Mouse (Mus musculus) embryonic facial prominence, embryonic 11.5 days (tissue): ENCODE measurements around the gene Ebp. TPM values are rescaled to one million over a fixed set of nuclear protein-coding genes. Genes with fewer than 3 reads are reported as not detected.

Experiments
- ATAC-seq: fragments of 200-750 bp; cut with Nextera tagmentation; replicated peaks from 2 replicates; pipeline ENCODE4 v1.8.0; 2017; ENCODE audit warnings: low read depth; ENCODE audit not compliant: insufficient number of reproducible peaks, low FRiP score, low TSS enrichment
- DNase-seq: peaks from one replicate; pipeline ENCODE4 v3.0.0-alpha.2; 2015; ENCODE audit warnings: low spot score
- H3K27ac ChIP-seq: fragments of 300-500 bp; sonication (generic); replicated peaks from 2 replicates; pipeline ENCODE4 v1.5.1; 2014; ENCODE audit warnings: mild to moderate bottlenecking, low read depth, low read length, control low read depth
- H3K27me3 ChIP-seq: fragments of 300-500 bp; sonication (generic); 2 replicates; pipeline ENCODE4 v1.6.1; 2014; ENCODE audit warnings: mild to moderate bottlenecking, low read length, moderate library complexity, mixed read lengths; ENCODE audit not compliant: control insufficient read depth, insufficient read depth
- H3K36me3 ChIP-seq: fragments of 300-500 bp; sonication (generic); replicated peaks from 2 replicates; pipeline ENCODE4 v1.6.1; 2014; ENCODE audit warnings: low read depth, mild to moderate bottlenecking, low read length, moderate library complexity, mixed read lengths; ENCODE audit not compliant: control insufficient read depth, insufficient read depth
- H3K4me1 ChIP-seq: fragments of 300-500 bp; sonication (generic); 2 replicates; pipeline ENCODE4 v1.6.1; 2014; ENCODE audit warnings: low read length, mixed read lengths; ENCODE audit not compliant: control insufficient read depth, insufficient read depth
- H3K4me2 ChIP-seq: fragments of 300-500 bp; sonication (generic); 2 replicates; pipeline ENCODE4 v1.6.1; 2014; ENCODE audit warnings: low read depth, mild to moderate bottlenecking, control low read depth, low read length, moderate library complexity
- H3K4me3 ChIP-seq: fragments of 300-500 bp; sonication (generic); 2 replicates; pipeline ENCODE4 v1.5.1; 2014; ENCODE audit warnings: low read depth, low read length, control low read depth
- H3K9ac ChIP-seq: fragments of 300-500 bp; sonication (generic); replicated peaks from 2 replicates; pipeline ENCODE4 v1.6.1; 2014; ENCODE audit warnings: mild to moderate bottlenecking, control low read depth, low read length
- H3K9me3 ChIP-seq: fragments of 300-500 bp; sonication (generic); replicated peaks from 2 replicates; pipeline ENCODE4 v1.6.1; 2016; ENCODE audit warnings: mild to moderate bottlenecking, low read length, inconsistent platforms, mixed read lengths; ENCODE audit not compliant: control insufficient read depth
- WGBS: fragments of 180-500 bp; shearing (Covaris S2); extraction: QIAGEN DNeasy Blood & Tissue Kit; methylation state at CpG from one replicate; pipeline ENCODE4 v1.1.7; 2014; 5-methylcytosine and 5-hydroxymethylcytosine counted together
- polyA plus RNA-seq: library from polyadenylated mRNA; unstranded; fragments of >200 nt; fragmentation: Nextera tagmentation; extraction: Ambion mirVana; gene quantifications from 2 replicates; pipeline ENCODE4 v1.2.1, GENCODE M21; 2014

Ebp gene
- 33.2 and 37.0 TPM in 2 replicates for polyA plus RNA-seq

DNA sequence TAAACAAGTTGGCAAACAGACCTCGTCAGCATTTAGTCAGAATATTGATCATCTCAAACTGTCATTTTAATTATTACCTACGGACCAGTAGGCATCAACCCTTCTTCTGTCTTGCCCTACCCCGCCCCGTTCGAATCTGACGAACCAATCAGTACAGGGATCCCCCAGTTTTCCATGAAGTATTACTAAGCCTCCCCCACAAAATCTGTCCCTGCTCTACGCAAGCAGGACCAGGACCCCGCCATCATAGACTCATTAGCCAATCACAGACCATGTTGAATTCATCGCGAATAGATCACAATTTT is at the start of gene Ebp:
Gene Ebp, minus strand, starts transcription at position 94 of the 305 bp plus-strand sequence.
- ATAC-seq (no peak), DNase-seq (no peak)
- peak within 1 kb of the TSS; percentile 46 for H3K4me3 ChIP-seq
- no peaks in the 10 kb centered on the region for H3K4me1 ChIP-seq
- H3K36me3 ChIP-seq: no peaks in the 10 kb centered on the region
- H3K27me3 ChIP-seq: no peaks in the 10 kb centered on the region
- H3K4me2 ChIP-seq: peak within 1 kb of the TSS; percentile 52
- WGBS: 25% methylated on average over 10 of the region's 10 CpGs
- peak within 1 kb of the TSS; percentile 28; the same call in 1 of the 2 replicates for H3K27ac ChIP-seq
- no peaks in the 10 kb centered on the region for H3K9me3 ChIP-seq
- peak within 1 kb of the TSS; percentile 62 for H3K9ac ChIP-seq

DNA sequence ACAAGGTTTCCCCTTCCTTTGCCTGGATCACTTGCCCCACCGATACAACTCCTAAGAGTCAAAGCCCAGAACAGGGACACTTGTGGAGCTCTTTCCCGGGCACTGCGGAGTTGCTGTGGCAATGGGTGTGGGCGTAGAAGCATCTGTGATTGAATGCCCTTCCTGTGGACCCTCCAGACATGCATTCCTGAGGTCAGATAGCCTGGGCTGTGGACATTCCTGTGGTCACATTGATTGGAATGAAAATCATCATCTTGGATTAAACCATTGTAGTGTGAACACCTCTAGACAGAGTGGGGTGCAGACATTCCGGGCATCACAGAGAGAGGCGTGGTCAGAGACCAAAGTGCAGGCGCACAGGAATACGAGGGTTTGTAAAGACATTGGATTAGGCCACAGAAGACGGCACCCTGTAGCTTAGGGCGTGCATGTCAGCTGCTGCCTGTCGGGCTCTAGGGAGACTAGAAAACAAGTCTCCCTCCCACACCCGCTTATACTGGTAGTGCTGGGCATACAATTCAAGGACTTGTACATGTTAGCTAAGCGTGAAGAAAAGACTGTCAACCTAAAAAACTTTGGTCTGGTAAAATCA is 45.6 kb upstream of the Ebp start:
- 73% methylated on average over 13 of the region's 13 CpGs for WGBS
- Histone ChIP-seq H3K36me3 (no peaks in the 10 kb centered on the region), H3K27me3 (no peaks in the 10 kb centered on the region), H3K4me3 (no peak overlapping the region), H3K4me1 (no peaks in the 10 kb centered on the region), H3K4me2 (no peak overlapping the region), H3K9me3 (no peaks in the 10 kb centered on the region), H3K27ac (no peak overlapping the region), H3K9ac (no peak overlapping the region)
- no peak for DNase-seq
- no peak; the same call in 1 of the 2 replicates for ATAC-seq

- WGBS: 84% methylated on average over 2 of the region's 2 CpGs
- no peaks in the 10 kb centered on the region for H3K27me3 ChIP-seq
These were observed 43.4 kb upstream of the Ebp start for GRCm38 (mm10) chrX:8236704-8237103.

DNA sequence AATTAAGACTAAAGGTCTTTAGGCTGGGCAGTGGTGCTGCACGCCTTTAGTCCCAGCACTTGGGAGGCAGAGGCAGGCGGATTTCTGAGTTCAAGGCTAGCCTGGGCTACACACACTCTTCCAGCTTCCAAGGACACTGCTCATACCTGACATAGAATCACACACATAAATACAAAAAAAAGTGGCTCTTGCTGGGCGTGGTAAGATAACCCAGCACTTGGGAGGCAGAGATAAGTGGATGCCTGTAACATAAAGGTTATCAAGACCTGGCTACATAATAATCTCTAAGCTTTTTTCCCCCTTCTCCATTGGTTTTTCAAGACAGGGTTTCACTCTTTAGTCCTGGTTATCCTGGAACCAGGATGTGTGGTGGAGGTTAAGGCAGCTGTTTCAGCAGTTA is 40.3 kb upstream of the Ebp start:
- Histone ChIP-seq H3K27me3 (no peaks in the 10 kb centered on the region), H3K9ac (no peak overlapping the region)
- 76% methylated on average over 3 of the region's 3 CpGs for WGBS

More at GRCm38 (mm10) chrX:8236704-8237103, 43.4 kb upstream of the Ebp start:
- Histone ChIP-seq H3K36me3 (no peaks in the 10 kb centered on the region), H3K9me3 (no peaks in the 10 kb centered on the region), H3K4me2 (no peak overlapping the region), H3K4me3 (no peak overlapping the region), H3K27ac (no peak overlapping the region), H3K4me1 (no peaks in the 10 kb centered on the region), H3K9ac (no peak overlapping the region)
- DNase-seq (no peak), ATAC-seq (no peak)

DNA sequence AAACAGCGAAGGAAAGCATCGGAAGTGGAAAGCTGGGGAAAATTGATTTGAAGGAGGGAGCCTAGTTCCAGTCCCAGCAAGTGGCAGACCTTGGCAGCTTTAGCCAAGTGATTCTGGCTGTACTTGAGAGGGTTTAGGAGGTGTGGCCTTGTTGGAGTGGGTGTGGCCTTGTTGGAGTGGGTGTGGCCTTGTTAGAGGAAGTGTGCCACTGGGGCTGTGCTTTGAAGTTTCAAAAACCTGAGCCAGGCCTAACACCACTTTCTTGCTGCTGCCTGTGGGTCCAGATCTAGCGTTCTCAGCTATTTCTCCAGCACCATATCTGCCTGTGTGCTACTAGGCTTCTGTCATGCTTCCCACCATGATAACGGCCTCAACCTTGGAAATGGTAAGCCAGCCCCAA is 37.0 kb upstream of the Ebp start:
- ATAC-seq: no peak
- no peaks in the 10 kb centered on the region for H3K27me3 ChIP-seq
- H3K4me3 ChIP-seq: no peak overlapping the region
- H3K4me2 ChIP-seq: no peak overlapping the region
- 76% methylated on average over 4 of the region's 4 CpGs for WGBS
- no peak for DNase-seq
- no peaks in the 10 kb centered on the region for H3K9me3 ChIP-seq
- no peaks in the 10 kb centered on the region for H3K4me1 ChIP-seq
- H3K27ac ChIP-seq: no peak overlapping the region
- H3K36me3 ChIP-seq: no peaks in the 10 kb centered on the region
- no peak overlapping the region for H3K9ac ChIP-seq

More for the DNA sequence above, 40.3 kb upstream of the Ebp start:
- H3K36me3 ChIP-seq: no peaks in the 10 kb centered on the region
- no peak overlapping the region for H3K4me3 ChIP-seq
- no peak overlapping the region for H3K27ac ChIP-seq
- no peak for ATAC-seq
- H3K9me3 ChIP-seq: no peaks in the 10 kb centered on the region
- no peak for DNase-seq
- no peak overlapping the region for H3K4me2 ChIP-seq
- no peaks in the 10 kb centered on the region for H3K4me1 ChIP-seq

GRCm38 (mm10) chrX:8223473-8223872 is 30.2 kb upstream of the Ebp start:
- no peaks in the 10 kb centered on the region for H3K36me3 ChIP-seq
- 86% methylated on average over 7 of the region's 7 CpGs for WGBS
- no peaks in the 10 kb centered on the region for H3K9me3 ChIP-seq
- DNase-seq: no peak
- H3K4me1 ChIP-seq: no peaks in the 10 kb centered on the region
- H3K4me2 ChIP-seq: no peak overlapping the region
- no peaks in the 10 kb centered on the region for H3K27me3 ChIP-seq
- no peak for ATAC-seq
- no peak overlapping the region for H3K4me3 ChIP-seq
- no peak overlapping the region for H3K27ac ChIP-seq
- no peak overlapping the region for H3K9ac ChIP-seq

DNA sequence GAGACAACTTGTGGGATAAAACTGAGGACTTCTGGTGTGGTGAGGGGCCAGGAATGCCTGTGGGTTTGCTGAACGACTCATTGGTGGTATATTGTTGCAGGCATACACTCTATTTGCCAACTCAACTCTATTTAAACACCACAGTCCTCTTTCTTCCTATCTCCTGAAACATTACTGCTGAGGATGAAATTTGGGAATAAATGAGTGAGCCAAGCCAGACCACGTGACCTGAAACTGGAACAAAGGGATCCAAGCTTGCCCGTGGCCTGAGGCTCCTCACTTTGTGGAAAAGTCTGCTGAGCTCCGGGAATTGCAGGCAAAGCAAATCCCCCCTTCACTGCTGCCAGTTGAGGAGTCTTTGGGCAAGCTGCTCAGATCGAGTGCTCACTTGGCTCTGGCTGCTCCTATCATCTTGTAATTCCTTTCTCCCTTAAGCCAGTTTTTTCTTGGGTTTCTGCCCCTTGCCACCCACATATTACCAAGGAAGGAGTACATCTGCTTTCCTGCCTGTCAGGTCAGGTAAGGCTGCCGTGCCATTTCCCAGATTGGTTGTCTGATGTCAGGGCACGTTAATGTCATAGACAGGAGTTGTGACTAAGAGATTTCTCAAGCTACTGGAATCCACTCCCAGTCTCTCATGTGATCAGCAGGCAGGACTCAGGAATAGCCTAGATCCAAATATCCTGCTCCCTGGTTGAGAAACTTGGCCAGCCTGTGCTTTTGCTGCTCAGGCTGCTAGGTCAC is 29.5 kb upstream of the Ebp start:
- Histone ChIP-seq H3K4me1 (no peaks in the 10 kb centered on the region), H3K9me3 (no peaks in the 10 kb centered on the region), H3K36me3 (no peaks in the 10 kb centered on the region), H3K4me2 (no peak overlapping the region), H3K27ac (no peak overlapping the region), H3K9ac (no peak overlapping the region), H3K27me3 (no peaks in the 10 kb centered on the region), H3K4me3 (no peak overlapping the region)
- ATAC-seq (no peak), DNase-seq (no peak)
- 57% methylated on average over 7 of the region's 7 CpGs for WGBS

DNA sequence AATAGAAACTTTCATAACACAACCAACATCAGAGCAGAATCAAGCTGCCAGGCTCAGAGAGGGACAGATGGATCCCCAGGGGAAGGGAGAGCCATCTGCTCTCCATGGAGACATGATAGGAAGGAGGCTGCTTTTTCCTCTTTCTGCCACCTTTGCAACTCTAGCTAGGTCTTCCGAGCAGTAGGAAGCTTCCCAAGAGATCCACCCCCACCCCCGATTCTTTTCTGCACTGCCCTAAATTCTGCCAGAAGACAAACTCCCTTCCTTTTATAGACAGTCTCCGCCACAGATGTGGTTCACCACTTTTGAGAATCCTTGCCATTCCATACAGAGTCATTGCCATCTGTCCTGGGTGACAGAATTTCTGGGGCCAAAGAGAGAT is 29.0 kb upstream of the Ebp start:
- whole genome bisulfite sequencing: 68% methylated on average over 3 of the region's 3 CpGs
- ATAC-seq (no peak), DNase-seq (no peak)
- H3K27me3 ChIP-seq: no peaks in the 10 kb centered on the region
- no peak overlapping the region for H3K4me2 ChIP-seq
- H3K4me1 ChIP-seq: no peaks in the 10 kb centered on the region
- no peak overlapping the region for H3K9ac ChIP-seq
- no peak overlapping the region for H3K27ac ChIP-seq
- no peaks in the 10 kb centered on the region for H3K9me3 ChIP-seq
- H3K36me3 ChIP-seq: no peaks in the 10 kb centered on the region
- H3K4me3 ChIP-seq: no peak overlapping the region
